Comparison of ENCODE assay signal across 15 mouse cellular contexts in genomic region chr4:33029104-33029503, GRCm38 (mm10). TPM values are rescaled to one million over a fixed set of nuclear protein-coding genes. Genes with fewer than 3 reads are reported as not detected.
"Had no signal": no experiment of that assay in that cellular context is flagged by ENCODE, and none has a peak within 500 bp of the region (broad histone marks: within the 10 kb centered on the region; RNA-seq: fewer than 3 reads in every experiment).

No protein-coding gene starts in this region.

- H3K4me2 ChIP-seq: kidney, embryonic 15.5 days; limb, embryonic 13.5 days; midbrain, embryonic 15.5 days; stomach, embryonic 15.5 days had no signal

- H3K4me3 ChIP-seq: kidney, embryonic 15.5 days; limb, embryonic 13.5 days; midbrain, embryonic 10.5 days; midbrain, embryonic 15.5 days; stomach, embryonic 15.5 days had no signal

- H3K9ac ChIP-seq: kidney, embryonic 15.5 days; limb, embryonic 13.5 days; liver, embryonic 14.5 days; midbrain, embryonic 15.5 days; stomach, embryonic 15.5 days had no signal

- H3K27ac ChIP-seq: kidney, embryonic 15.5 days; limb, embryonic 13.5 days; liver, embryonic 14.5 days; midbrain, embryonic 10.5 days; midbrain, embryonic 15.5 days; stomach, embryonic 15.5 days had no signal

- ATAC-seq: lung, postnatal 0 days; midbrain, embryonic 15.5 days had no signal

- H3K9me3 ChIP-seq: kidney, embryonic 15.5 days; limb, embryonic 13.5 days; midbrain, embryonic 10.5 days; midbrain, embryonic 15.5 days; stomach, embryonic 15.5 days had no signal

- H3K27me3 ChIP-seq: kidney, embryonic 15.5 days; limb, embryonic 13.5 days; midbrain, embryonic 15.5 days; stomach, embryonic 15.5 days had no signal

- DNase-seq: kidney, adult 2 months; kidney, postnatal 14 days; left cerebral cortex, postnatal 4 days; lung, adult 18-20 months; lung, postnatal 4 days; right cerebral cortex, postnatal 14 days; thymus, postnatal 14 days had no signal

- H3K36me3 ChIP-seq: midbrain, embryonic 15.5 days had no signal

RNA-seq across cellular contexts. Expression of gene Gabrr2, which starts 33.7 kb away (rescaled TPM):
- polyA plus RNA-seq: kidney, embryonic 15.5 days; neural tube, embryonic 11.5 days had no signal
